ENCODE assay signal across 8 mouse cellular contexts in genomic region chr1:74238136-74238535, GRCm38 (mm10). TPM values are rescaled to one million over a fixed set of nuclear protein-coding genes. Genes with fewer than 3 reads are reported as not detected.
DNase-seq lines count a peak whose midpoint lies in the region; ATAC-seq lines count a peak whose summit lies in the region.

No protein-coding gene starts in this region.

- no peaks in the 10 kb centered on the region for H3K27me3 ChIP-seq in heart, embryonic 15.5 days
- no peaks in the 10 kb centered on the region for H3K27me3 ChIP-seq in hindbrain, embryonic 13.5 days
- H3K27me3 ChIP-seq in midbrain, embryonic 12.5 days = peaks cover 7% of the 10 kb centered on the region; the same call in 1 of the 2 replicates

- H3K4me1 ChIP-seq in heart, embryonic 15.5 days (replicated peaks) = peaks cover 45% of the 10 kb centered on the region
- peaks cover 42% of the 10 kb centered on the region for H3K4me1 ChIP-seq in hindbrain, embryonic 13.5 days (replicated peaks)
- peaks cover 36% of the 10 kb centered on the region for H3K4me1 ChIP-seq in midbrain, embryonic 12.5 days

- H3K9ac ChIP-seq in heart, embryonic 15.5 days = peak overlapping the region; percentile 99
- peak overlapping the region; percentile 99 for H3K9ac ChIP-seq in hindbrain, embryonic 13.5 days
- peak overlapping the region; percentile 96 for H3K9ac ChIP-seq in midbrain, embryonic 12.5 days (replicated peaks)

- ATAC-seq in heart, embryonic 15.5 days (replicated peaks; ENCODE audit: insufficient number of reproducible peaks, insufficient read depth, low FRiP score, low read depth) = no peak
- ATAC-seq in hindbrain, embryonic 13.5 days (ENCODE audit: low FRiP score) = no peak
- no peak for ATAC-seq in midbrain, embryonic 12.5 days (ENCODE audit: low FRiP score, low read depth)

- peak overlapping the region; percentile 83 for H3K4me2 ChIP-seq in heart, embryonic 15.5 days
- H3K4me2 ChIP-seq in hindbrain, embryonic 13.5 days = peak overlapping the region; percentile 90
- H3K4me2 ChIP-seq in midbrain, embryonic 12.5 days (replicated peaks) = peak overlapping the region; percentile 90

- no peaks in the 10 kb centered on the region for H3K36me3 ChIP-seq in heart, embryonic 15.5 days
- no peaks in the 10 kb centered on the region for H3K36me3 ChIP-seq in hindbrain, embryonic 13.5 days
- no peaks in the 10 kb centered on the region for H3K36me3 ChIP-seq in midbrain, embryonic 12.5 days

- H3K4me3 ChIP-seq in heart, embryonic 15.5 days = peak overlapping the region; percentile 87
- peak overlapping the region; percentile 99 for H3K4me3 ChIP-seq in hindbrain, embryonic 13.5 days
- peak overlapping the region; percentile 99 for H3K4me3 ChIP-seq in midbrain, embryonic 12.5 days

- peak overlapping the region; percentile 97 for H3K27ac ChIP-seq in heart, embryonic 15.5 days
- H3K27ac ChIP-seq in hindbrain, embryonic 13.5 days = no peak overlapping the region
- no peak overlapping the region for H3K27ac ChIP-seq in midbrain, embryonic 12.5 days (replicated peaks)

- 31% methylated on average over 1 of the region's 1 CpGs for WGBS in heart, embryonic 15.5 days
- 73% methylated on average over 1 of the region's 1 CpGs for WGBS in hindbrain, embryonic 13.5 days
- 81% methylated on average over 1 of the region's 1 CpGs for WGBS in midbrain, embryonic 12.5 days

- DNase-seq in heart, adult 9 months (ENCODE audit: low spot score in 2 of 2) = no peak
- DNase-seq in MEL-GATA-1-ER (ENCODE audit: extremely low read depth, low read depth) = peak; percentile 91
- DNase-seq in adrenal gland, adult 2 months = no peak
- DNase-seq in adrenal gland, postnatal 25 days = no peak
- DNase-seq in kidney, postnatal 36 days = no peak

- H3K9me3 ChIP-seq in heart, embryonic 15.5 days (replicated peaks) = no peaks in the 10 kb centered on the region
- no peaks in the 10 kb centered on the region for H3K9me3 ChIP-seq in hindbrain, embryonic 13.5 days
- H3K9me3 ChIP-seq in midbrain, embryonic 12.5 days = no peaks in the 10 kb centered on the region

RNA-seq across cellular contexts. Expression of gene Arpc2, which starts 2.3 kb away (rescaled TPM):
- 406 and 413 TPM in 2 replicates for polyA plus RNA-seq in heart, embryonic 15.5 days (2015; fragmentation: Nextera tagmentation; extraction: Ambion mirVana)
- 390 and 405 TPM in 2 replicates for polyA plus RNA-seq in hindbrain, embryonic 13.5 days (2015; fragmentation: Nextera tagmentation; extraction: Ambion mirVana)
- polyA plus RNA-seq in midbrain, embryonic 12.5 days (2016; fragmentation: Nextera tagmentation; extraction: Ambion mirVana) = 357 and 363 TPM in 2 replicates
- 100 to 1,000 TPM; 180 to 191 TPM for total RNA-seq in adrenal gland, adult 2 months (2021)
- 108 and 124 TPM in 2 replicates for polyA plus RNA-seq in adrenal gland, adult 2 months (2012; rRNA removed)
- 170 and 172 TPM in 2 replicates for total RNA-seq in adrenal gland, postnatal 25 days (2021)

RNA-seq across cellular contexts. Expression of gene Gpbar1, which starts 40.2 kb away (rescaled TPM):
- 0.13 and 0.34 TPM in 2 replicates for polyA plus RNA-seq in heart, embryonic 15.5 days (2015; fragmentation: Nextera tagmentation; extraction: Ambion mirVana)
- 0.42 TPM in 1 of 2 replicates, not detected in the other for polyA plus RNA-seq in hindbrain, embryonic 13.5 days (2015; fragmentation: Nextera tagmentation; extraction: Ambion mirVana)
- not detected in 2 replicates for polyA plus RNA-seq in midbrain, embryonic 12.5 days (2016; fragmentation: Nextera tagmentation; extraction: Ambion mirVana)
- not detected for total RNA-seq in adrenal gland, adult 2 months (2021)
- polyA plus RNA-seq in adrenal gland, adult 2 months (2012; rRNA removed) = 0.43 TPM in 1 of 2 replicates, not detected in the other
- not detected in 2 replicates for total RNA-seq in adrenal gland, postnatal 25 days (2021)

RNA-seq across cellular contexts. Expression of gene Cxcr1, which starts 43.7 kb away (rescaled TPM):
- polyA plus RNA-seq in heart, embryonic 15.5 days (2015; fragmentation: Nextera tagmentation; extraction: Ambion mirVana) = not detected in 2 replicates
- not detected in 2 replicates for polyA plus RNA-seq in hindbrain, embryonic 13.5 days (2015; fragmentation: Nextera tagmentation; extraction: Ambion mirVana)
- polyA plus RNA-seq in midbrain, embryonic 12.5 days (2016; fragmentation: Nextera tagmentation; extraction: Ambion mirVana) = not detected in 2 replicates
- total RNA-seq in adrenal gland, adult 2 months (2021) = not detected
- polyA plus RNA-seq in adrenal gland, adult 2 months (2012; rRNA removed) = not detected in 2 replicates
- not detected in 2 replicates for total RNA-seq in adrenal gland, postnatal 25 days (2021)

RNA-seq across cellular contexts. Expression of gene Aamp, which starts 46.4 kb away (rescaled TPM):
- 168 and 209 TPM in 2 replicates for polyA plus RNA-seq in heart, embryonic 15.5 days (2015; fragmentation: Nextera tagmentation; extraction: Ambion mirVana)
- polyA plus RNA-seq in hindbrain, embryonic 13.5 days (2015; fragmentation: Nextera tagmentation; extraction: Ambion mirVana) = 199 and 206 TPM in 2 replicates
- polyA plus RNA-seq in midbrain, embryonic 12.5 days (2016; fragmentation: Nextera tagmentation; extraction: Ambion mirVana) = 176 and 181 TPM in 2 replicates
- 100 to 1,000 TPM; 144 to 177 TPM for total RNA-seq in adrenal gland, adult 2 months (2021)
- polyA plus RNA-seq in adrenal gland, adult 2 months (2012; rRNA removed) = 180 and 188 TPM in 2 replicates
- 157 and 183 TPM in 2 replicates for total RNA-seq in adrenal gland, postnatal 25 days (2021)

RNA-seq across cellular contexts. Expression of gene Pnkd, which starts 46.6 kb away (rescaled TPM):
- 276 and 288 TPM in 2 replicates for polyA plus RNA-seq in heart, embryonic 15.5 days (2015; fragmentation: Nextera tagmentation; extraction: Ambion mirVana)
- polyA plus RNA-seq in hindbrain, embryonic 13.5 days (2015; fragmentation: Nextera tagmentation; extraction: Ambion mirVana) = 98.2 and 102 TPM in 2 replicates
- 75.0 and 85.3 TPM in 2 replicates for polyA plus RNA-seq in midbrain, embryonic 12.5 days (2016; fragmentation: Nextera tagmentation; extraction: Ambion mirVana)
- 10 to 100 TPM; 61.1 to 85.1 TPM for total RNA-seq in adrenal gland, adult 2 months (2021)
- polyA plus RNA-seq in adrenal gland, adult 2 months (2012; rRNA removed) = 92.9 and 106 TPM in 2 replicates
- total RNA-seq in adrenal gland, postnatal 25 days (2021) = 65.2 and 75.9 TPM in 2 replicates
